Mouse (Mus musculus) embryo, embryonic 9.5 days (tissue): ENCODE measurements around the gene Mthfsl.
A peak's percentile ranks its signal among the peaks of the same experiment; 100 is the strongest.
"Not testable (repeated sequence)": the region's sequence is repeated elsewhere in the genome, so short reads cannot be mapped to it uniquely, and the experiment has no call there.

Experiments used
- DNase-seq: peaks from one replicate; pipeline ENCODE4 v3.0.0-alpha.2; 2017; ENCODE audit errors: extremely low spot score

The Mthfsl gene

GRCm38 (mm10) chr9:88719989-88720537 lies at the start of gene Mthfsl:
Mthfsl (minus strand) TSS chr9:88720296.
- peak; percentile 12 for DNase-seq

- DNase-seq = not testable (repeated sequence)
Measured at GRCm38 (mm10) chr9:88769470-88769869, 49.4 kb upstream of the Mthfsl start.

GRCm38 (mm10) chr9:88746687-88747086 lies 26.6 kb upstream of the Mthfsl start:
- DNase-seq = not testable (repeated sequence)

GRCm38 (mm10) chr9:88746046-88746445 lies 25.9 kb upstream of the Mthfsl start:
- not testable (repeated sequence) for DNase-seq

- not testable (repeated sequence) for DNase-seq
Measured at GRCm38 (mm10) chr9:88735289-88735688, 15.2 kb upstream of the Mthfsl start.

GRCm38 (mm10) chr9:88733182-88733581 lies 13.1 kb upstream of the Mthfsl start:
- not testable (repeated sequence) for DNase-seq

GRCm38 (mm10) chr9:88732334-88732733 lies 12.2 kb upstream of the Mthfsl start:
- DNase-seq = not testable (repeated sequence)

- DNase-seq = not testable (repeated sequence)
Measured at GRCm38 (mm10) chr9:88731728-88732127, 11.6 kb upstream of the Mthfsl start, which contains the start of gene Bcl2a1d. Bcl2a1d (minus strand) TSS chr9:88731914.

- DNase-seq = not testable (repeated sequence)
Measured at GRCm38 (mm10) chr9:88728311-88728710, 8.2 kb upstream of the Mthfsl start.

- DNase-seq = not testable (repeated sequence)
Measured at GRCm38 (mm10) chr9:88721628-88722027, 1.5 kb upstream of the Mthfsl start.

- peak; percentile 6 for DNase-seq
Measured at GRCm38 (mm10) chr9:88719073-88719921, 799 bp downstream of the Mthfsl start.

- DNase-seq = not testable (repeated sequence)
Measured at GRCm38 (mm10) chr9:88718593-88718992, 1.5 kb downstream of the Mthfsl start.

- DNase-seq = not testable (repeated sequence)
Measured at GRCm38 (mm10) chr9:88718140-88718539, 2.0 kb downstream of the Mthfsl start.

GRCm38 (mm10) chr9:88714515-88714914 lies 5.6 kb downstream of the Mthfsl start:
- DNase-seq = not testable (repeated sequence)

GRCm38 (mm10) chr9:88712164-88712749 lies 7.8 kb downstream of the Mthfsl start:
- DNase-seq = not testable (repeated sequence)

GRCm38 (mm10) chr9:88710910-88711438 lies 9.1 kb downstream of the Mthfsl start:
- not testable (repeated sequence) for DNase-seq

- not testable (repeated sequence) for DNase-seq
Measured at GRCm38 (mm10) chr9:88710439-88710838, 9.7 kb downstream of the Mthfsl start.

- not testable (repeated sequence) for DNase-seq
Measured at GRCm38 (mm10) chr9:88709794-88710193, 10.3 kb downstream of the Mthfsl start.

GRCm38 (mm10) chr9:88709304-88709703 lies 10.8 kb downstream of the Mthfsl start:
- no peak for DNase-seq

GRCm38 (mm10) chr9:88706700-88707099 lies 13.4 kb downstream of the Mthfsl start:
- DNase-seq = no peak

GRCm38 (mm10) chr9:88705157-88705556 lies 14.9 kb downstream of the Mthfsl start:
- DNase-seq = not testable (repeated sequence)

GRCm38 (mm10) chr9:88698746-88699145 lies 21.4 kb downstream of the Mthfsl start:
- not testable (repeated sequence) for DNase-seq
